Mouse (Mus musculus) kidney, postnatal 14 days (tissue): ENCODE measurements around the gene Lrrc20.

ENCODE experiments used
- DNase-seq: peaks from one replicate; pipeline ENCODE4 v3.0.0; 2022; ENCODE audit warnings: mixed read lengths

The Lrrc20 gene

GRCm38 (mm10) chr10:61476440-61477165, 1.0 kb downstream of the Lrrc20 start:
- no peak for DNase-seq

GRCm38 (mm10) chr10:61479461-61479860, 3.9 kb downstream of the Lrrc20 start:
- DNase-seq = no peak

- DNase-seq = no peak
Measured at GRCm38 (mm10) chr10:61479927-61480326, 4.3 kb downstream of the Lrrc20 start.

GRCm38 (mm10) chr10:61480488-61480887, 4.9 kb downstream of the Lrrc20 start:
- no peak for DNase-seq

GRCm38 (mm10) chr10:61482771-61483170, 7.2 kb downstream of the Lrrc20 start:
- no peak for DNase-seq

GRCm38 (mm10) chr10:61484801-61485200, 9.2 kb downstream of the Lrrc20 start:
- DNase-seq = no peak

GRCm38 (mm10) chr10:61486551-61487339, 11.1 kb downstream of the Lrrc20 start:
- DNase-seq = no peak

GRCm38 (mm10) chr10:61488522-61489110, 13.0 kb downstream of the Lrrc20 start:
- DNase-seq = no peak

GRCm38 (mm10) chr10:61491573-61491972, 16.0 kb downstream of the Lrrc20 start:
- DNase-seq = no peak

GRCm38 (mm10) chr10:61492040-61492439, 16.4 kb downstream of the Lrrc20 start:
- DNase-seq = peak; percentile 85

GRCm38 (mm10) chr10:61495461-61495860, 19.9 kb downstream of the Lrrc20 start:
- DNase-seq = no peak

- DNase-seq = no peak
Measured at GRCm38 (mm10) chr10:61496231-61496630, 20.6 kb downstream of the Lrrc20 start.

GRCm38 (mm10) chr10:61499505-61500466, 24.2 kb downstream of the Lrrc20 start:
- no peak for DNase-seq

GRCm38 (mm10) chr10:61500756-61501155, 25.2 kb downstream of the Lrrc20 start:
- no peak for DNase-seq

- DNase-seq = no peak
Measured at GRCm38 (mm10) chr10:61504073-61504472, 28.5 kb downstream of the Lrrc20 start.

GRCm38 (mm10) chr10:61506381-61507200, 31.0 kb downstream of the Lrrc20 start:
- DNase-seq = no peak

- no peak for DNase-seq
Measured at GRCm38 (mm10) chr10:61509873-61510272, 34.3 kb downstream of the Lrrc20 start.

- no peak for DNase-seq
Measured at GRCm38 (mm10) chr10:61510809-61511208, 35.2 kb downstream of the Lrrc20 start.

- no peak for DNase-seq
Measured at GRCm38 (mm10) chr10:61512215-61512889, 36.8 kb downstream of the Lrrc20 start.

- DNase-seq = no peak
Measured at GRCm38 (mm10) chr10:61516866-61517265, 41.3 kb downstream of the Lrrc20 start.
